9 mouse cellular contexts compared by ENCODE assay signal in the genomic region with DNA sequence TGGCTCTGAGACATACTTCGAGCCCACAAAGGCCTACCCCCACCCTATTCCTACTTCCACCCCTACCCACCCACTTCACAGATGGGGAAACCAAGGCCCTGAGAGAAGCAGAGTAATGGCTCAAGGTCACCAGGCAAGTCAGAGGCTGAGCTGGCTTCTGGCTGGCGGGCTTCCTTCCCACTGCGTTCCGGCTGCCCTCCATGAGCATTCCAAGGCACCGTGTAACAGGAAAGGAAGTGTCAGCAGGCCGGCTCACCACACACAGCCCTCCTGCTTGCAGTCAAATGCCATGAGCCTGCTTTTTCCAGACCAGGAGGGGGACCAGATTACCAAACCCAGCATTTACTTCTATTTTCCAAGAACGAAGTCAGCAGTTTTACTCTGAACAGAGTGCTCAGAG.
DNase-seq lines count a peak whose midpoint lies in the region; ATAC-seq and TF ChIP-seq lines count a peak whose summit lies in the region.
"Had no signal": no experiment of that assay in that cellular context is flagged by ENCODE, and none has a peak within 500 bp of the region (broad histone marks: within the 10 kb centered on the region; RNA-seq: fewer than 3 reads in every experiment).

No protein-coding gene starts in this region.

- H3K9me3 ChIP-seq in heart, postnatal 0 days (replicated peaks; ENCODE audit: control insufficient read depth, low read length), result no peaks in the 10 kb centered on the region
- H3K9me3 ChIP-seq in limb, embryonic 15.5 days, result no peaks in the 10 kb centered on the region
- H3K9me3 ChIP-seq in midbrain, embryonic 16.5 days (replicated peaks; ENCODE audit: control insufficient read depth, low read length, poor library complexity, severe bottlenecking), result no peaks in the 10 kb centered on the region

- no peaks in the 10 kb centered on the region for H3K36me3 ChIP-seq in heart, postnatal 0 days (replicated peaks; ENCODE audit: control insufficient read depth, insufficient read depth, low read length)
- H3K36me3 ChIP-seq in limb, embryonic 15.5 days, result no peaks in the 10 kb centered on the region
- H3K36me3 ChIP-seq in midbrain, embryonic 16.5 days (ENCODE audit: control insufficient read depth, insufficient read depth, low read length), result no peaks in the 10 kb centered on the region

- peak; percentile 47 for DNase-seq in adrenal gland, adult 2 months
- no peak for DNase-seq in adrenal gland, postnatal 4 days (ENCODE audit: low spot score in 2 of 2)
- peak; percentile 84 for DNase-seq in NIH3T3 (ENCODE audit: low read depth)
- DNase-seq in heart, postnatal 0 days (ENCODE audit: low spot score), result peak; percentile 56
- no peak for DNase-seq in frontal cortex, adult 2 months (ENCODE audit: extremely low spot score in 1 of 2, low spot score in 1 of 2)
- no peak for DNase-seq in layer of hippocampus, adult 2 months (ENCODE audit: low spot score in 2 of 2)
- DNase-seq: thymus, postnatal 36 days had no signal

- peak; percentile 15 for ATAC-seq in heart, postnatal 0 days (ENCODE audit: insufficient read depth, low read depth)
- ATAC-seq in limb, embryonic 15.5 days (ENCODE audit: insufficient number of reproducible peaks, low FRiP score, low TSS enrichment, low read depth), result 0 out of 2 replicates have a peak, but pooled peaks have one; percentile 16
- no peak for ATAC-seq in midbrain, embryonic 16.5 days

- TF ChIP-seq CTCF in heart, postnatal 0 days (IDR thresholded peaks at IDR 0.05; ENCODE audit: low read depth), result no peak
- TF ChIP-seq CTCF in layer of hippocampus, adult 2 months (conservative IDR thresholded peaks at IDR 0.05), result no peak

- no peak overlapping the region for H3K4me2 ChIP-seq in heart, postnatal 0 days (ENCODE audit: low read depth, low read length)
- no peak overlapping the region for H3K4me2 ChIP-seq in limb, embryonic 15.5 days
- H3K4me2 ChIP-seq in midbrain, embryonic 16.5 days (ENCODE audit: low read length), result no peak overlapping the region

- H3K9ac ChIP-seq in heart, postnatal 0 days (replicated peaks; ENCODE audit: low read depth, low read length), result peak overlapping the region; percentile 16; the same call in 1 of the 2 replicates
- no peak overlapping the region for H3K9ac ChIP-seq in limb, embryonic 15.5 days
- H3K9ac ChIP-seq in midbrain, embryonic 16.5 days (ENCODE audit: low read depth, low read length), result no peak overlapping the region

- H3K4me1 ChIP-seq in heart, postnatal 0 days (ENCODE audit: control insufficient read depth, insufficient read depth), result peaks cover 54% of the 10 kb centered on the region
- peaks cover 98% of the 10 kb centered on the region for H3K4me1 ChIP-seq in limb, embryonic 15.5 days
- peaks cover 2% of the 10 kb centered on the region for H3K4me1 ChIP-seq in midbrain, embryonic 16.5 days (ENCODE audit: control insufficient read depth, insufficient read depth, low read length)

- H3K27me3 ChIP-seq in heart, postnatal 0 days (ENCODE audit: control insufficient read depth, insufficient read depth, low read length), result no peaks in the 10 kb centered on the region
- H3K27me3 ChIP-seq in limb, embryonic 15.5 days, result no peaks in the 10 kb centered on the region
- no peaks in the 10 kb centered on the region for H3K27me3 ChIP-seq in midbrain, embryonic 16.5 days (ENCODE audit: control insufficient read depth, insufficient read depth, low read depth, low read length)

- no peak overlapping the region for H3K4me3 ChIP-seq in heart, postnatal 0 days (ENCODE audit: low read depth, low read length)
- H3K4me3 ChIP-seq in limb, embryonic 15.5 days, result no peak overlapping the region
- H3K4me3 ChIP-seq in layer of hippocampus, adult 2 months, result no peak overlapping the region
- H3K4me3 ChIP-seq in midbrain, embryonic 16.5 days (ENCODE audit: low read depth, low read length), result no peak overlapping the region

- peak overlapping the region; percentile 95 for H3K27ac ChIP-seq in heart, postnatal 0 days (ENCODE audit: low read depth)
- H3K27ac ChIP-seq in limb, embryonic 15.5 days, result peak overlapping the region; percentile 94
- no peak overlapping the region for H3K27ac ChIP-seq in layer of hippocampus, adult 2 months
- H3K27ac ChIP-seq in midbrain, embryonic 16.5 days (ENCODE audit: low read length), result no peak overlapping the region

- 57% methylated on average over 7 of the region's 7 CpGs for WGBS in heart, postnatal 0 days
- 50% methylated on average over 7 of the region's 7 CpGs for WGBS in limb, embryonic 15.5 days
- 89% methylated on average over 7 of the region's 7 CpGs for WGBS in midbrain, embryonic 16.5 days

- no peak for TF ChIP-seq EP300 in heart, postnatal 0 days (IDR thresholded peaks at IDR 0.05; ENCODE audit: low read depth)

Comparison
In these comparisons a context has a peak if more than half of its experiments do, and no peak if none do; other contexts are left out.
1. DNase-seq: peak in adrenal gland, adult 2 months (single experiment), NIH3T3 (single experiment) and heart, postnatal 0 days (single experiment); none in adrenal gland, postnatal 4 days (0 of 2), frontal cortex, adult 2 months (0 of 2) and layer of hippocampus, adult 2 months (0 of 2).
2. H3K27ac ChIP-seq: peak in heart, postnatal 0 days (single experiment) and limb, embryonic 15.5 days (single experiment); none in layer of hippocampus, adult 2 months (single experiment) and midbrain, embryonic 16.5 days (single experiment).